ENCODE assay signal across 13 mouse cellular contexts in the genomic region with DNA sequence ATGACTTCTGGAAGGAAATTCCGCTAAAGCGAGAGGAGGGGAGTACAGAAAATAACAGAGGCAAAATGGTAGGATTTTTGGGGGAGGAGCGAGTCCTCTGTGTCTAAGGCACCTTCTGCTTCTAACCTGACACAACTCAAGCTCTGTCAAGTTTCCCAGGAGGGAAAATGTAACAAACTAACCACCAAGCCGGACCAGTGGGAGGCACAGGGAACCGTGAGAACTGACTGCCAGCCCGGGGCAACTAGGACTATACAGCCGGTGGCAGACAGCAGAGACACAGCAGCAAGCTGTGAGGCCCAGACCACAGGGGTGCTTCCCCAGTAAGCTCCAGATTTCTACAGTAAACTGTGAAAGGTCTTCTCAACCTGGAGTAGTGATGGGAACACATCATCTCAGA. TPM values are rescaled to one million over a fixed set of nuclear protein-coding genes. Genes with fewer than 3 reads are reported as not detected.
"Had no signal": no experiment of that assay in that cellular context is flagged by ENCODE, and none has a peak within 500 bp of the region (broad histone marks: within the 10 kb centered on the region; RNA-seq: fewer than 3 reads in every experiment).

No protein-coding gene starts in this region.

- DNase-seq: liver; liver, embryonic 13.5 days; liver, postnatal 0 days; lung, postnatal 14 days; right cerebral cortex, adult 18-20 months; right cerebral cortex, postnatal 25 days had no signal

- H3K27ac ChIP-seq: left cerebral cortex, adult 2 months; liver, embryonic 13.5 days; lung, embryonic 15.5 days; macrophage; midbrain, embryonic 12.5 days had no signal

- H3K4me2 ChIP-seq: liver, embryonic 13.5 days; lung, embryonic 15.5 days; midbrain, embryonic 12.5 days had no signal

- H3K9ac ChIP-seq: liver, embryonic 13.5 days; liver, postnatal 0 days; lung, embryonic 15.5 days; midbrain, embryonic 12.5 days had no signal

- H3K9me3 ChIP-seq: liver, embryonic 13.5 days; lung, embryonic 15.5 days; megakaryocyte, embryonic 14.5 days; midbrain, embryonic 12.5 days had no signal

- ATAC-seq: liver, postnatal 0 days had no signal

- H3K4me3 ChIP-seq: left cerebral cortex, adult 2 months; liver, embryonic 13.5 days; lung, embryonic 15.5 days; megakaryocyte, embryonic 14.5 days; midbrain, embryonic 12.5 days had no signal

- H3K27me3 ChIP-seq: liver, embryonic 13.5 days; lung, embryonic 15.5 days; megakaryocyte, embryonic 14.5 days; midbrain, embryonic 12.5 days had no signal

RNA-seq across cellular contexts. Expression of a gene that starts 6.1 kb away (rescaled TPM):
- polyA plus RNA-seq: liver, postnatal 0 days; macrophage had no signal

RNA-seq across cellular contexts. Expression of a gene that starts 43.6 kb away (rescaled TPM):
- polyA plus RNA-seq: kidney, adult 2 months; liver, embryonic 13.5 days; liver, postnatal 0 days; lung, embryonic 15.5 days; macrophage; neural tube, embryonic 14.5 days had no signal
